Mouse (Mus musculus): Measurements from ENCODE around the gene Gnaq. TPM values are rescaled to one million over a fixed set of nuclear protein-coding genes. Genes with fewer than 3 reads are reported as not detected.
"Not testable (repeated sequence)": the region's sequence is repeated elsewhere in the genome, so short reads cannot be mapped to it uniquely, and the experiment has no call there.

Gnaq gene
- polyA plus RNA-seq, 1 experiment, result not detected

- Histone ChIP-seq H3K36me3 (ENCODE audit: control insufficient read depth) (no peaks in the 10 kb centered on the region), H3K4me3 (replicated peaks) (no peak overlapping the region), H3K27me3 (ENCODE audit: control insufficient read depth) (no peaks in the 10 kb centered on the region), H3K4me1 (ENCODE audit: control insufficient read depth) (peaks cover 4% of the 10 kb centered on the region), H3K9me3 (ENCODE audit: control insufficient read depth, low read length) (no peaks in the 10 kb centered on the region)
- no peak for TF ChIP-seq TAL1 (IDR thresholded peaks at IDR 0.05; ENCODE audit: low read length)
- TF ChIP-seq GATA1 (IDR thresholded peaks at IDR 0.05; ENCODE audit: low read length), result no peak
These were observed 122.7 kb downstream of the Gnaq start for GRCm38 (mm10) chr19:16255294-16255693.

- Histone ChIP-seq H3K9me3 (ENCODE audit: control insufficient read depth, low read length) (no peaks in the 10 kb centered on the region), H3K27me3 (ENCODE audit: control insufficient read depth) (no peaks in the 10 kb centered on the region), H3K36me3 (ENCODE audit: control insufficient read depth) (no peaks in the 10 kb centered on the region), H3K4me1 (ENCODE audit: control insufficient read depth) (peaks cover 4% of the 10 kb centered on the region), H3K4me3 (replicated peaks) (no peak overlapping the region)
- TF ChIP-seq GATA1 (IDR thresholded peaks at IDR 0.05; ENCODE audit: low read length), result no peak
- TF ChIP-seq TAL1 (IDR thresholded peaks at IDR 0.05; ENCODE audit: low read length), result no peak
These were observed 126.2 kb downstream of the Gnaq start for GRCm38 (mm10) chr19:16258766-16259355.

- Histone ChIP-seq H3K9me3 (ENCODE audit: control insufficient read depth, low read length) (no peaks in the 10 kb centered on the region), H3K4me1 (ENCODE audit: control insufficient read depth) (peaks cover 4% of the 10 kb centered on the region), H3K36me3 (ENCODE audit: control insufficient read depth) (no peaks in the 10 kb centered on the region), H3K4me3 (replicated peaks) (no peak overlapping the region), H3K27me3 (ENCODE audit: control insufficient read depth) (no peaks in the 10 kb centered on the region)
- TF ChIP-seq GATA1 (IDR thresholded peaks at IDR 0.05; ENCODE audit: low read length) (no peak), TAL1 (IDR thresholded peaks at IDR 0.05; ENCODE audit: low read length) (no peak)
These were observed 127.3 kb downstream of the Gnaq start for GRCm38 (mm10) chr19:16259786-16260434.

- peaks cover 4% of the 10 kb centered on the region for H3K4me1 ChIP-seq (ENCODE audit: control insufficient read depth)
- H3K4me3 ChIP-seq (replicated peaks), result no peak overlapping the region
- no peaks in the 10 kb centered on the region for H3K27me3 ChIP-seq (ENCODE audit: control insufficient read depth)
- no peaks in the 10 kb centered on the region for H3K9me3 ChIP-seq (ENCODE audit: control insufficient read depth, low read length)
- TF ChIP-seq GATA1 (IDR thresholded peaks at IDR 0.05; ENCODE audit: low read length), result no peak
- TF ChIP-seq TAL1 (IDR thresholded peaks at IDR 0.05; ENCODE audit: low read length), result no peak
- no peaks in the 10 kb centered on the region for H3K36me3 ChIP-seq (ENCODE audit: control insufficient read depth)
These were observed 127.8 kb downstream of the Gnaq start for GRCm38 (mm10) chr19:16260435-16260832.

- no peak for TF ChIP-seq GATA1 (IDR thresholded peaks at IDR 0.05; ENCODE audit: low read length)
- no peak for TF ChIP-seq TAL1 (IDR thresholded peaks at IDR 0.05; ENCODE audit: low read length)
These were observed 128.3 kb downstream of the Gnaq start for GRCm38 (mm10) chr19:16260973-16261372.

GRCm38 (mm10) chr19:16261631-16262030, 129.0 kb downstream of the Gnaq start:
- Histone ChIP-seq H3K36me3 (ENCODE audit: control insufficient read depth) (no peaks in the 10 kb centered on the region), H3K4me1 (ENCODE audit: control insufficient read depth) (peaks cover 4% of the 10 kb centered on the region), H3K4me3 (replicated peaks) (no peak overlapping the region), H3K27me3 (ENCODE audit: control insufficient read depth) (no peaks in the 10 kb centered on the region), H3K9me3 (ENCODE audit: control insufficient read depth, low read length) (no peaks in the 10 kb centered on the region)
- TF ChIP-seq GATA1 (IDR thresholded peaks at IDR 0.05; ENCODE audit: low read length) (no peak), TAL1 (IDR thresholded peaks at IDR 0.05; ENCODE audit: low read length) (no peak)

More at GRCm38 (mm10) chr19:16260973-16261372, 128.3 kb downstream of the Gnaq start:
- Histone ChIP-seq H3K9me3 (ENCODE audit: control insufficient read depth, low read length) (no peaks in the 10 kb centered on the region), H3K4me1 (ENCODE audit: control insufficient read depth) (peaks cover 4% of the 10 kb centered on the region), H3K36me3 (ENCODE audit: control insufficient read depth) (no peaks in the 10 kb centered on the region), H3K27me3 (ENCODE audit: control insufficient read depth) (no peaks in the 10 kb centered on the region), H3K4me3 (replicated peaks) (no peak overlapping the region)

- no peaks in the 10 kb centered on the region for H3K36me3 ChIP-seq (ENCODE audit: control insufficient read depth)
- peaks cover 4% of the 10 kb centered on the region for H3K4me1 ChIP-seq (ENCODE audit: control insufficient read depth)
- H3K9me3 ChIP-seq (ENCODE audit: control insufficient read depth, low read length), result no peaks in the 10 kb centered on the region
These were observed 129.7 kb downstream of the Gnaq start for GRCm38 (mm10) chr19:16262340-16262739.

GRCm38 (mm10) chr19:16267362-16267761, 134.7 kb downstream of the Gnaq start:
- H3K4me1 ChIP-seq (ENCODE audit: control insufficient read depth); H3K36me3 ChIP-seq (ENCODE audit: control insufficient read depth); H3K9me3 ChIP-seq (ENCODE audit: control insufficient read depth, low read length); H3K4me3 ChIP-seq (replicated peaks); H3K27me3 ChIP-seq (ENCODE audit: control insufficient read depth): not testable (repeated sequence)

More at GRCm38 (mm10) chr19:16262340-16262739, 129.7 kb downstream of the Gnaq start:
- no peak for TF ChIP-seq TAL1 (IDR thresholded peaks at IDR 0.05; ENCODE audit: low read length)
- Histone ChIP-seq H3K27me3 (ENCODE audit: control insufficient read depth) (no peaks in the 10 kb centered on the region), H3K4me3 (replicated peaks) (no peak overlapping the region)

- no peak overlapping the region for H3K4me3 ChIP-seq (replicated peaks)
- TF ChIP-seq GATA1 (IDR thresholded peaks at IDR 0.05; ENCODE audit: low read length) (no peak), TAL1 (IDR thresholded peaks at IDR 0.05; ENCODE audit: low read length) (no peak)
- no peaks in the 10 kb centered on the region for H3K27me3 ChIP-seq (ENCODE audit: control insufficient read depth)
- H3K36me3 ChIP-seq (ENCODE audit: control insufficient read depth), result no peaks in the 10 kb centered on the region
- no peaks in the 10 kb centered on the region for H3K9me3 ChIP-seq (ENCODE audit: control insufficient read depth, low read length)
- no peaks in the 10 kb centered on the region for H3K4me1 ChIP-seq (ENCODE audit: control insufficient read depth)
These were observed 137.6 kb downstream of the Gnaq start for GRCm38 (mm10) chr19:16270236-16270635.

- TF ChIP-seq GATA1 (IDR thresholded peaks at IDR 0.05; ENCODE audit: low read length) (no peak), TAL1 (IDR thresholded peaks at IDR 0.05; ENCODE audit: low read length) (no peak)
These were observed 138.4 kb downstream of the Gnaq start for GRCm38 (mm10) chr19:16271002-16271401.

More at GRCm38 (mm10) chr19:16271002-16271401, 138.4 kb downstream of the Gnaq start:
- H3K4me1 ChIP-seq (ENCODE audit: control insufficient read depth), result no peaks in the 10 kb centered on the region
- H3K36me3 ChIP-seq (ENCODE audit: control insufficient read depth), result no peaks in the 10 kb centered on the region
- no peaks in the 10 kb centered on the region for H3K9me3 ChIP-seq (ENCODE audit: control insufficient read depth, low read length)
- H3K27me3 ChIP-seq (ENCODE audit: control insufficient read depth), result no peaks in the 10 kb centered on the region
- no peak overlapping the region for H3K4me3 ChIP-seq (replicated peaks)

Data from erythroblast, embryonic 14.5 days (primary cell).